Mouse (Mus musculus) fat pad, adult 2 months (tissue): ENCODE data around the gene Galk2.
A peak's percentile ranks its signal among the peaks of the same experiment; 100 is the strongest.

Source experiments
- DNase-seq: peaks from one replicate; pipeline ENCODE4 v3.0.0-alpha.2; 2011; ENCODE audit warnings: low read depth, low spot score; ENCODE audit errors: extremely low read depth

Galk2 gene

GRCm38 (mm10) chr2:125858521-125859280 lies at the start of gene Galk2, which contains the start of gene Cops2:
Galk2 (plus strand) TSS chr2:125859109.
Cops2 (minus strand) TSS chr2:125859139.
- peak; percentile 45 for DNase-seq

- DNase-seq, result no peak
Observed at GRCm38 (mm10) chr2:125809551-125809950, 49.4 kb upstream of the Galk2 start.

GRCm38 (mm10) chr2:125811332-125811731 lies 47.6 kb upstream of the Galk2 start:
- DNase-seq, result no peak

GRCm38 (mm10) chr2:125813972-125814595 lies 44.8 kb upstream of the Galk2 start:
- peak; percentile 94 for DNase-seq

- peak; percentile 98 for DNase-seq
Observed at GRCm38 (mm10) chr2:125820397-125820796, 38.5 kb upstream of the Galk2 start.

- peak; percentile 87 for DNase-seq
Observed at GRCm38 (mm10) chr2:125826201-125826600, 32.7 kb upstream of the Galk2 start.

GRCm38 (mm10) chr2:125827898-125828297 lies 31.0 kb upstream of the Galk2 start:
- no peak for DNase-seq

- DNase-seq, result no peak
Observed at GRCm38 (mm10) chr2:125829924-125830323, 29.0 kb upstream of the Galk2 start.

GRCm38 (mm10) chr2:125838091-125838490 lies 20.8 kb upstream of the Galk2 start:
- no peak for DNase-seq

- DNase-seq, result no peak
Observed at GRCm38 (mm10) chr2:125838708-125839284, 20.1 kb upstream of the Galk2 start.

GRCm38 (mm10) chr2:125851237-125851636 lies 7.7 kb upstream of the Galk2 start:
- DNase-seq, result no peak

- no peak for DNase-seq
Observed at GRCm38 (mm10) chr2:125857707-125858106, 1.2 kb upstream of the Galk2 start.

GRCm38 (mm10) chr2:125863799-125864198 lies 4.9 kb downstream of the Galk2 start:
- DNase-seq, result no peak

GRCm38 (mm10) chr2:125864551-125864950 lies 5.6 kb downstream of the Galk2 start:
- no peak for DNase-seq

- DNase-seq, result no peak
Observed at GRCm38 (mm10) chr2:125865585-125865984, 6.7 kb downstream of the Galk2 start.

GRCm38 (mm10) chr2:125866058-125866740 lies 7.3 kb downstream of the Galk2 start:
- no peak for DNase-seq

GRCm38 (mm10) chr2:125868301-125868700 lies 9.4 kb downstream of the Galk2 start:
- no peak for DNase-seq

- DNase-seq, result no peak
Observed at GRCm38 (mm10) chr2:125870159-125870558, 11.2 kb downstream of the Galk2 start.

GRCm38 (mm10) chr2:125885891-125886576 lies 27.1 kb downstream of the Galk2 start:
- DNase-seq, result no peak

- no peak for DNase-seq
Observed at GRCm38 (mm10) chr2:125893096-125893495, 34.2 kb downstream of the Galk2 start.

GRCm38 (mm10) chr2:125895099-125895498 lies 36.2 kb downstream of the Galk2 start:
- DNase-seq, result no peak
